Mouse (Mus musculus): ENCODE measurements at regions not wholly inside any gene's neighbourhood (a gene's known extent, or its start where the extent isn't known, plus 50 kb on each side); places are given as distances from the start of the nearest gene placed in this dataset.

- H3K4me1 ChIP-seq (ENCODE audit: insufficient read depth) = no peaks in the 10 kb centered on the region
- no peaks in the 10 kb centered on the region for H3K36me3 ChIP-seq (ENCODE audit: insufficient read depth)
- H3K9me3 ChIP-seq (ENCODE audit: low read length) = no peaks in the 10 kb centered on the region
- H3K4me2 ChIP-seq (ENCODE audit: low read depth) = no peak overlapping the region
- ATAC-seq (no peak), DNase-seq (no peak)
- H3K4me3 ChIP-seq (ENCODE audit: low read depth, low read length) = no peak overlapping the region
- no peak overlapping the region for H3K27ac ChIP-seq (ENCODE audit: low read depth, low read length)
- no peak overlapping the region for H3K9ac ChIP-seq
- no peak for TF ChIP-seq CTCF (IDR thresholded peaks at IDR 0.05; ENCODE audit: low read depth)
- WGBS = 86% methylated on average over 10 of the region's 10 CpGs
- no peaks in the 10 kb centered on the region for H3K27me3 ChIP-seq (ENCODE audit: insufficient read depth, low read length)
Observed at GRCm38 (mm10) chr8:25343160-25343602, 519.0 kb upstream of the Adam5 start.

- Histone ChIP-seq H3K27ac (ENCODE audit: low read depth, low read length) (no peak overlapping the region), H3K4me2 (ENCODE audit: low read depth) (no peak overlapping the region), H3K9ac (no peak overlapping the region), H3K4me1 (ENCODE audit: insufficient read depth) (no peaks in the 10 kb centered on the region), H3K36me3 (ENCODE audit: insufficient read depth) (no peaks in the 10 kb centered on the region), H3K9me3 (ENCODE audit: low read length) (no peaks in the 10 kb centered on the region), H3K4me3 (ENCODE audit: low read depth, low read length) (no peak overlapping the region), H3K27me3 (ENCODE audit: insufficient read depth, low read length) (no peaks in the 10 kb centered on the region)
- 91% methylated on average over 5 of the region's 5 CpGs for WGBS
- no peak for DNase-seq
- TF ChIP-seq CTCF (IDR thresholded peaks at IDR 0.05; ENCODE audit: low read depth) = no peak
- ATAC-seq = no peak
Observed at GRCm38 (mm10) chr8:25342501-25342900, 518.3 kb upstream of the Adam5 start.

- Histone ChIP-seq H3K4me2 (ENCODE audit: low read depth) (no peak overlapping the region), H3K9ac (no peak overlapping the region), H3K27ac (ENCODE audit: low read depth, low read length) (no peak overlapping the region), H3K36me3 (ENCODE audit: insufficient read depth) (no peaks in the 10 kb centered on the region), H3K9me3 (ENCODE audit: low read length) (no peaks in the 10 kb centered on the region), H3K4me1 (ENCODE audit: insufficient read depth) (no peaks in the 10 kb centered on the region), H3K27me3 (ENCODE audit: insufficient read depth, low read length) (no peaks in the 10 kb centered on the region), H3K4me3 (ENCODE audit: low read depth, low read length) (no peak overlapping the region)
- 64% methylated on average over 5 of the region's 5 CpGs for WGBS
- DNase-seq = no peak
- TF ChIP-seq CTCF (IDR thresholded peaks at IDR 0.05; ENCODE audit: low read depth) = no peak
- ATAC-seq = no peak
Observed at GRCm38 (mm10) chr8:25341225-25341624, 517.1 kb upstream of the Adam5 start.

GRCm38 (mm10) chr8:25340729-25341128 is 516.6 kb upstream of the Adam5 start:
- H3K27ac ChIP-seq (ENCODE audit: low read depth, low read length) = no peak overlapping the region
- no peak overlapping the region for H3K4me3 ChIP-seq (ENCODE audit: low read depth, low read length)
- H3K9ac ChIP-seq = no peak overlapping the region
- no peaks in the 10 kb centered on the region for H3K4me1 ChIP-seq (ENCODE audit: insufficient read depth)
- H3K9me3 ChIP-seq (ENCODE audit: low read length) = no peaks in the 10 kb centered on the region
- no peaks in the 10 kb centered on the region for H3K36me3 ChIP-seq (ENCODE audit: insufficient read depth)
- no peak overlapping the region for H3K4me2 ChIP-seq (ENCODE audit: low read depth)
- H3K27me3 ChIP-seq (ENCODE audit: insufficient read depth, low read length) = no peaks in the 10 kb centered on the region
- WGBS = 88% methylated on average over 2 of the region's 2 CpGs
- no peak for DNase-seq
- TF ChIP-seq CTCF (IDR thresholded peaks at IDR 0.05; ENCODE audit: low read depth) = no peak
- ATAC-seq = no peak

GRCm38 (mm10) chr8:25332120-25332607 is 508.0 kb upstream of the Adam5 start:
- Histone ChIP-seq H3K4me3 (ENCODE audit: low read depth, low read length) (no peak overlapping the region), H3K27ac (ENCODE audit: low read depth, low read length) (no peak overlapping the region), H3K9me3 (ENCODE audit: low read length) (no peaks in the 10 kb centered on the region), H3K9ac (no peak overlapping the region), H3K27me3 (ENCODE audit: insufficient read depth, low read length) (no peaks in the 10 kb centered on the region), H3K36me3 (ENCODE audit: insufficient read depth) (no peaks in the 10 kb centered on the region), H3K4me2 (ENCODE audit: low read depth) (no peak overlapping the region), H3K4me1 (ENCODE audit: insufficient read depth) (no peaks in the 10 kb centered on the region)
- no peak for TF ChIP-seq CTCF (IDR thresholded peaks at IDR 0.05; ENCODE audit: low read depth)
- DNase-seq = no peak
- WGBS = 68% methylated on average over 8 of the region's 8 CpGs
- ATAC-seq = no peak

GRCm38 (mm10) chr8:25331161-25331776 is 507.1 kb upstream of the Adam5 start:
- no peak for ATAC-seq

GRCm38 (mm10) chr8:25329791-25330190 is 505.6 kb upstream of the Adam5 start:
- no peak overlapping the region for H3K4me3 ChIP-seq (ENCODE audit: low read depth, low read length)
- H3K27ac ChIP-seq (ENCODE audit: low read depth, low read length) = no peak overlapping the region
- no peaks in the 10 kb centered on the region for H3K4me1 ChIP-seq (ENCODE audit: insufficient read depth)
- no peaks in the 10 kb centered on the region for H3K9me3 ChIP-seq (ENCODE audit: low read length)
- TF ChIP-seq CTCF (IDR thresholded peaks at IDR 0.05; ENCODE audit: low read depth) = no peak
- WGBS = 12% methylated on average over 1 of the region's 1 CpGs
- no peak overlapping the region for H3K9ac ChIP-seq
- no peaks in the 10 kb centered on the region for H3K27me3 ChIP-seq (ENCODE audit: insufficient read depth, low read length)
- no peaks in the 10 kb centered on the region for H3K36me3 ChIP-seq (ENCODE audit: insufficient read depth)
- ATAC-seq (no peak), DNase-seq (no peak)
- H3K4me2 ChIP-seq (ENCODE audit: low read depth) = no peak overlapping the region

More at GRCm38 (mm10) chr8:25331161-25331776, 507.1 kb upstream of the Adam5 start:
- H3K27ac ChIP-seq (ENCODE audit: low read depth, low read length) = no peak overlapping the region
- no peak overlapping the region for H3K4me2 ChIP-seq (ENCODE audit: low read depth)
- TF ChIP-seq CTCF (IDR thresholded peaks at IDR 0.05; ENCODE audit: low read depth) = no peak
- H3K9me3 ChIP-seq (ENCODE audit: low read length) = no peaks in the 10 kb centered on the region
- DNase-seq = no peak
- H3K27me3 ChIP-seq (ENCODE audit: insufficient read depth, low read length) = no peaks in the 10 kb centered on the region
- H3K9ac ChIP-seq = no peak overlapping the region
- no peak overlapping the region for H3K4me3 ChIP-seq (ENCODE audit: low read depth, low read length)
- H3K4me1 ChIP-seq (ENCODE audit: insufficient read depth) = no peaks in the 10 kb centered on the region
- 72% methylated on average over 7 of the region's 7 CpGs for WGBS
- H3K36me3 ChIP-seq (ENCODE audit: insufficient read depth) = no peaks in the 10 kb centered on the region

Data from forebrain, postnatal 0 days (tissue).